Mouse (Mus musculus) R1 (cell line): ENCODE results near the gene Gpr15.

Experiments
- DNase-seq: peaks from one replicate; pipeline ENCODE4 v3.0.0-alpha.2; 2018; ENCODE audit warnings: low read depth, low spot score

Gene Gpr15

GRCm38 (mm10) chr16:58718666-58719120 lies at the start of gene Gpr15:
Gene Gpr15, minus strand, starts transcription at chr16:58719070.
- DNase-seq, result no peak

DNA sequence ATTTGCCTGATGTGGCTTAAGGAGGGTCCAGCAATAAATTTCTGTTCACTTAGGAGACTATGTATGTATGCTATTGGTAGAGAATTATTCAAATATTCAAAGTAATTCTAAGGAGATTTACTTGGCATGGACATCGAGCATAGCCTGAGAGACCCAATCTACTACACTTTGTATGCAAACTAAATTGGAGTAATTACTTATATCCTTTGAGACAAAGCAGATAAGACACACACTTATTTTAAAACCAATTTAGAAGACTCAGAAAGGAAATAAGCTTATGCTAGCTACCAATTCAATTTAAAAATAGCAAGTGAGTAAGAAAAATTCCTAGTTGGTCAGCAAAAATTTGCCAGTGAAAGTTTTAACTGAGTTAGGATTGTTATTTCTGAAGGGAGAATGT lies 44.2 kb upstream of the Gpr15 start, which contains the start of gene Olfr172:
Gene Olfr172, minus strand, starts transcription at position 101 of the 400 bp plus-strand sequence.
- DNase-seq, result no peak

GRCm38 (mm10) chr16:58756191-58756590 lies 37.3 kb upstream of the Gpr15 start:
- no peak for DNase-seq

DNA sequence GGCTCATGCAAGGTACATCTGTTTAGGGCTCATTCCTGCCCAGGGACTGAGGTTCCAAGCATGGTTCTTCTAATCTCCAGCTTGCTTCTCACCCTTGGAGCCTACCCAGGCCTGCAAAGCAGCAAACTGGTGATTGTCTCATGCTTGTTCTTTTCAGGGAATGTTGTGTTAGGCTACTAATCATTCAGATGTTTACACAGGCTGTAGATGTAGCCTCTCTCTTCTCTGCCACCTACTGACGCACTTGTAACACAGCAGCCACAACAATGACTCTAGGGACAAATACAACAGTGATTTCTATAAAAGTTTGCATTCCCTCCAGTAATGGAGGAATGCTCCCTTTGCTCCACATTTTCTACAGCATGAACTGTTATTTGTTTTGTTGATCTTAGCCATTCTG lies 32.4 kb upstream of the Gpr15 start:
- peak; percentile 14 for DNase-seq

- no peak for DNase-seq
Observed at GRCm38 (mm10) chr16:58746715-58747114, 27.8 kb upstream of the Gpr15 start.

DNA sequence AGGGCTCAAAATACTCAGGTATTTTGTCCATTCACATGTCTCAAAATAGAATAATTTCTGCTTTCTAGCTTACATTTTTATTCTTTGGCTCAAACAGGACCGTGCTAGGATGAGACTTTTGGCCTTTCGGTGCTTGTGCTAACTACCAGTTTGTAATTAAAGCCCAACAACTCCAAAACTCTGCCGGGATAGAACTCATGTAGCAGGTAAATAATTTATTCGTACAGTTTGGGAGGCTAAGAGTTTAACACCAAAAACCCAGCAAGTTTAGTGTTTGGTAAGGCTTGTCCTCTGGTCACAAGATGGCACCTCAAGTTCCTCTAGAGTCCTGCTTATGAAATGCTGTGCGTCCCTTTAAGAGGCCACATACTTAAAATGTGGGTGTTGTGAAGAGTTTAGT lies 21.9 kb upstream of the Gpr15 start:
- DNase-seq, result no peak

DNA sequence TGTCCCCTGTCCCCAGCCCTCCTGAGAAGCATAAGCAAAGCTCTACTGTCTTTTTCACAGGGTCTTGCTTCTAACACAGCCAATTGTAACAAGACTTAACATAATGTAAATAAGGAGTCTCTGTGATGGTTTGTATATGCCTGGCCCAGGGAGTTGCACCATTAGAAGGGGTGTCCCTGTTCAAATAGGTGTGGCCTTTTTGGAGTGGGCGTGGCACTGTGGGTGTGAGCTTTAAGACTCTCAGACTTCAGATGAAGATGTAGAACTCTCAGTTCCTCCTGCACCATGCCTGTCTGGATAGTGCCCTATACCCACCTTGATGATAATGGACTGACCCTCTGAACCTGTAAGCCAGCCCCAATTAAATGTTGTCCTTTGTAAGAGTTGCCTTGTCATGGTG lies 19.9 kb upstream of the Gpr15 start:
- peak; percentile 9 for DNase-seq

DNA sequence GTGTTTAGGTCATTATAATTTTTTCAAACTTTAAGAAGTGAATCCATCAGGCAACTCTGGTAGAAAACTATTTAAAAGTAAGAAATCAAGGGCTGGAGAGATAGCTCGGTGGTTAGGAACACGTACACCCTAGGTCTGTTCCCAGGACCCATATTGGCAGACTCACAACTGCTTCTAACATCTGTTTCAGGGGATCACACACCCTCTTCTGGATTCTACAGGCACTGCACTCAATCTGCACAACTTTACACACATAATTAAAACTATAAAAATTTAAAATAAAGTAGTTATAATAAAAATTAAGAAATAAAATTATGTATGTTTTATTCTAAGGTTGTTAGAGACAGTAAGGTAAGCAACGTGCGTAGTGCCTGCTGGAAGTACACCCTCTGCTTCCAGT lies 19.3 kb upstream of the Gpr15 start:
- DNase-seq, result peak; percentile 18

GRCm38 (mm10) chr16:58728176-58728671 lies 9.4 kb upstream of the Gpr15 start:
- DNase-seq, result peak; percentile 33

- DNase-seq, result peak; percentile 98
Observed at GRCm38 (mm10) chr16:58727477-58728131, 8.7 kb upstream of the Gpr15 start, which contains the start of gene Cldnd1. Gene Cldnd1, plus strand, starts transcription at chr16:58727910.

GRCm38 (mm10) chr16:58726680-58727476 lies 8.0 kb upstream of the Gpr15 start:
- no peak for DNase-seq

DNA sequence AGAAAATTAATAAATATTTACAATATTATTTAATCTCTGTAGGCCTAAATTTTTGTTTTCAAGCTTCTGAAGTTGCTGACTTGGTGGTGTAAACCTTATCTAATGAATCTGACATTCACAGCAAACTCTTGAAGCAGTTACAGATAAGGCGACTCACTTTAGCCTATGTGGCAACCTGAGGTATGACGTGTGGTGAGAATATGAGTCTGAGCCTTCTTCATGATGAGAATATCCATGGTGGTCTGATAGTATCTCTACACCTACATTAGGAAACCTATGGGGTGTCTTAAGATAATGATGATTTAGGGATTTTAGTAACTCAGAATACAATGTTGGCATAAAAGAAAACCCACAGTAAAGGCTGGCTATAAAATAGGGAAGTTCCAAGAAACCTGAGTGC lies 3.4 kb upstream of the Gpr15 start:
- no peak for DNase-seq

GRCm38 (mm10) chr16:58715018-58715417 lies 3.9 kb downstream of the Gpr15 start:
- DNase-seq, result no peak

DNA sequence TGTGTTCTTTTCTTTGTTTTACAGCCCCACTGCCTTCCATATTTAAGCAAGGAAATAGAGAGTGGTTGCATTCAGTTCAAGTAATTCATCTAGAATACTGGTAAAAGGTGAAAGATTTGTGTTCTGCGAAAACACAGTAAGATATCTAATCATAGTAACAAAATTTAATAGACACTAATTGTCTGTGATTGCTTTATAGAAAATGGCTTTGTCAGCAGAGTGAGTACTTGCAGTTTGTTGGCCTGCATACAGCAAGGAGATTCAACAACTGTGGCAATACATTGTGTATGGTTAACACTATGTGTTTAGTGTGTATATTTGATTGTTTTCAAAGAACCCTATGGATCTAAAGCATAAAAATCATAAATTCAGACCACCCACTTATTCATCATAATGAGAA lies 5.7 kb downstream of the Gpr15 start:
- DNase-seq, result no peak

DNA sequence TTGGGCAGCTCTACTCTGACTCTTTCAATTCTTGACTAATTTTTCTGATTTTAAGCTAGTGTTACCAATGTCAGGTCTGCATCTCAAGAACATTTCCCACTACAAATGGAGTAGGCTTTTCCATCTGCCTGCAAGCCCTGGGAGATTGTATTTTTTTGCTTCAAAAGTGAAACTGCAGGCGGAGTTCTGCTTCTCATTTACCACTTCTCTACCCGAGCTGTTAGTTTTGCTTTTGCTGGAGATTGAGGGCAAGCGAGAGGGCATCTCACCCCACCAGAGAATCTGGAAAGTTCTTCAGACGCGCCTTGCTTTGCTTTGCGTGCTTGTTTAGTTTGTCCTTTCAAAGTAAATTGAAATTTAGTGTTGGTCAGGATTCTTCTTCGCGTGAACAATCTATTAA lies 6.6 kb downstream of the Gpr15 start:
- no peak for DNase-seq

- DNase-seq, result no peak
Observed at GRCm38 (mm10) chr16:58709536-58709935, 9.3 kb downstream of the Gpr15 start.

- DNase-seq, result no peak
Observed at GRCm38 (mm10) chr16:58708601-58709475, 10.0 kb downstream of the Gpr15 start.

GRCm38 (mm10) chr16:58707276-58707905 lies 11.5 kb downstream of the Gpr15 start:
- DNase-seq, result no peak

DNA sequence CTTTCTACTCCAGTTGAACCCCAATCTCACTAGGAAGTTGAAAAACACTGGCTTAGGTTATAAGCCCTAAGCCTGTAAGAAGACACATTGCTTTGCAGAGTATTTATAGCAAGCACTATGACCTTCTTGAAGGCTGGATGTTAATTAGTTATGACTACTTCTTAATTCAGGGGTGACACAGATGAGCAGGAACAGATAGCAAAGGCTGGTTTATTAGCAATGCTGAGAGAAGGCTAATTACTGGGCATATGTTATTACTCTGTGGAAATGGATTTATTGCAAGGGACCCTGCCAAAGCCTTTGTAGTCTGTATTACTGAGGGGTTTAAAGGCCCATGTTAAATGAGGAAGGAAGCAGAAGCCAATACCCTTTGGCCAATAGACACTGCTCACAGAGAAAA lies 13.9 kb downstream of the Gpr15 start:
- DNase-seq, result no peak

- no peak for DNase-seq
Observed at GRCm38 (mm10) chr16:58703382-58704124, 15.3 kb downstream of the Gpr15 start.
